Mouse (Mus musculus) adipocyte (in vitro differentiated cells): ENCODE data around the gene Agpat1.
A peak's percentile ranks its signal among the peaks of the same experiment; 100 is the strongest.

Experiments used
- DNase-seq: peaks from one replicate; pipeline ENCODE4 v3.0.0-alpha.2; 2016; ENCODE audit warnings: low spot score

Gene Agpat1

DNA sequence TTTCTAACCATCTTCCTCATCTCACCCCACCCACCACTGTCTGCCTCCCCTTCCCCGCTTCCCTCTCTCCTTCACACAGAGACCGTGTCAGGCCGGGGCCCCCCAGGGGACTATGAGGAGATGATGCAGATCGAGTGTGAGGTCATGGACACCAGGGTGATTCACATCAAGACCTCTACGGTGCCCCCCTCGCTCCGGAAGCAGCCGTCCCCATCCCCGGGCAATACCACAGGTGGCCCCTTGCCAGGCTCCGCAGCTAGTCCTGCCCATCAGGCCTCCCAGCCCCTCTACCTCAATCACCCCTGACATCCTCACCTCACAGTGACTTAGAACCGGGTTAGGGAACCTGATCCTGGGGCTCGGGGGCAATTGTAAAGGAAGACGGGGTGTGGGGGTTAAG lies 50.3 kb downstream of the Agpat1 start:
- no peak for DNase-seq

GRCm38 (mm10) chr17:34655160-34655559 lies 51.1 kb downstream of the Agpat1 start:
- no peak for DNase-seq

- peak; percentile 96 for DNase-seq
Measured at GRCm38 (mm10) chr17:34655581-34655991, 51.5 kb downstream of the Agpat1 start.

DNA sequence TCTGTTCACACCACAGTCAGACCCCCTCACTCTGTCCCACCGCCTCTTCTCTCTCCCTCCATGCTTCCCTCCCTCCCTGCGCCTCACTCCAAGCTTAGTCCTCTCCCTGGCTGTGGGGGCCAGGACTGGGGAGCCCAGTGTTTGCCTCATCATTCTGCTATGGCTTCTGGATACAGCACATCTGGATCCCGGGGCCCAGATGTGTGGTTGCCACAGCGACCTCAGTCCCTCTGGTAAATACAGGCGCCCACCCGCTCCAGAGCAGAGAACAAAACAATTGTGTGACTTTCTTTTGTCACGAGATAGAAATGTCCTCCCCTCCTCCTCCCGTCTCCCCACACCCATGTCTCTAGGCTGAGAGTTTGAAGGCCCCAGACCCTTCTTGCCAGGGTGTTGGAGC lies 52.6 kb downstream of the Agpat1 start:
- no peak for DNase-seq

GRCm38 (mm10) chr17:34657271-34657670 lies 53.2 kb downstream of the Agpat1 start:
- DNase-seq = no peak

- no peak for DNase-seq
Measured at GRCm38 (mm10) chr17:34658145-34658544, 54.1 kb downstream of the Agpat1 start.

GRCm38 (mm10) chr17:34658591-34658990 lies 54.5 kb downstream of the Agpat1 start:
- no peak for DNase-seq

- DNase-seq = no peak
Measured at GRCm38 (mm10) chr17:34659181-34659896, 55.3 kb downstream of the Agpat1 start.

DNA sequence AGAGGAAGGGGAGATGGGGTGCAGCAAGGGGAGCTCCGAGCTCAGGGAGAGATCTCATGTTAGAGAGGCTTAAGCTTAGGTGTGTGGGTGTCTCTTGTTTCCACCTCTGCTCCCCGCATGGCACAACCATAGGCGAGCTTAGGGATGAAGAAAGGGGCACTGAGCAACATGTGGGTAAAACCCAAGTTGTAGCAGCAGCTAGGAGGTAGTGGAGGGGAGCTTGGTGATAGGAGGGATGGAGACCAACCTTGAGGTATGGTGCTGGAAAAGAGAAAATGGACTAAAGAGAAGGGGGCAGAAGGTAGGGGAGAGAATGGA lies 55.8 kb downstream of the Agpat1 start:
- no peak for DNase-seq

DNA sequence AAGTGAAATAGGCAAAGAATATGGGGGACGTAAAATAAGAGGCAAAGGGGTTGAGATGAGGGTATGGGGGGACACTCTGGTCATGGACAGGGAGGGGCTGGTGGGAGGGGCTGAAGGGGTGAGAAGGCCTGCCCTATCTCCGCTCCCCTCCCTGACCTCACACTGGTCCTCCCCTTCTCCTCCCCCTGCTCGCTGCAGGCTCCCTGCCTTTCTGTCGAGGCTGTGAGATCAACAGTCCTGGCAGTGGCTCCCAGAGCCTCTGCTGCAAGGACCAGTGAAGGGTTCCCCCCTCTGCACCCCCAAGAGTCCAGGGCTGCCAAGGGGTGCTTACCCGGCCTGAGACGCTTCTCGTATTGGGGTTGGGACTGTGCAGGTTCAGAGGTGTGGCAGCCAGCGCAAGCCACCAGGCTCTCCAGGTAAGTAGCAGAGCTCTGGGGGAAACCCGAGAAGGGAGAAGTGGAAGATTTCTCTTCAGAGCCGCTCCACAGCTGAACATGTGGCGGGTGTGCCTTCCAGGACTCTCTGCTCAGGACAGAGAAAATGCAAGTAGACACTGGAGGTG lies 56.3 kb downstream of the Agpat1 start:
- DNase-seq = no peak

GRCm38 (mm10) chr17:34661121-34661591 lies 57.1 kb downstream of the Agpat1 start:
- peak; percentile 69 for DNase-seq

- DNase-seq = no peak
Measured at GRCm38 (mm10) chr17:34662468-34662867, 58.4 kb downstream of the Agpat1 start.

GRCm38 (mm10) chr17:34662978-34663377 lies 58.9 kb downstream of the Agpat1 start:
- no peak for DNase-seq
